Mouse (Mus musculus) forebrain, postnatal 0 days (tissue): ENCODE results near the gene Smarcal1. TPM values are rescaled to one million over a fixed set of nuclear protein-coding genes. Genes with fewer than 3 reads are reported as not detected.

Experiments
- ATAC-seq: fragments of 200-750 bp; cut with Nextera tagmentation; 2 replicates; pipeline ENCODE4 v1.8.0; 2017; ENCODE audit warnings: mild to moderate bottlenecking, moderate library complexity
- DNase-seq: peaks from one replicate; pipeline ENCODE4 v3.0.0-alpha.2; 2015
- H3K27ac ChIP-seq: fragments of 300-500 bp; sonication (generic); 2 replicates; pipeline ENCODE4 v1.5.1; 2014; ENCODE audit warnings: low read depth, mild to moderate bottlenecking, antibody characterized with exemption, low read length, moderate library complexity, mixed read lengths
- H3K27me3 ChIP-seq: fragments of 300-500 bp; sonication (generic); 2 replicates; pipeline ENCODE4 v1.6.1; 2014; ENCODE audit warnings: mild to moderate bottlenecking, low read length, mixed read lengths; ENCODE audit not compliant: insufficient read depth
- H3K36me3 ChIP-seq: fragments of 300-500 bp; sonication (generic); 2 replicates; pipeline ENCODE4 v1.6.1; 2014; ENCODE audit warnings: mild to moderate bottlenecking, moderate library complexity; ENCODE audit not compliant: insufficient read depth
- H3K4me1 ChIP-seq: fragments of 300-500 bp; sonication (generic); 2 replicates; pipeline ENCODE4 v1.6.1; 2014; ENCODE audit warnings: antibody characterized with exemption; ENCODE audit not compliant: insufficient read depth
- H3K4me2 ChIP-seq: fragments of 300-500 bp; sonication (generic); 2 replicates; pipeline ENCODE4 v1.6.1; 2014; ENCODE audit warnings: low read depth, mild to moderate bottlenecking, moderate library complexity
- H3K4me3 ChIP-seq: fragments of 300-500 bp; sonication (generic); 2 replicates; pipeline ENCODE4 v1.5.1; 2014; ENCODE audit warnings: low read depth, low read length, mixed read lengths
- H3K9ac ChIP-seq: fragments of 300-500 bp; sonication (generic); 2 replicates; pipeline ENCODE4 v1.6.1; 2014; ENCODE audit warnings: mild to moderate bottlenecking
- H3K9me3 ChIP-seq: fragments of 300-500 bp; sonication (generic); 2 replicates; pipeline ENCODE4 v1.6.1; 2016; ENCODE audit warnings: low read length
- CTCF ChIP-seq: sonication (generic); IDR thresholded peaks from 2 replicates; pipeline ENCODE4 v1.5.1; 2016; ENCODE audit warnings: antibody characterized with exemption, control low read depth, low read depth
- WGBS: fragments of 180-500 bp; shearing (Covaris S2); extraction: QIAGEN DNeasy Blood & Tissue Kit; methylation state at CpG from one replicate; pipeline ENCODE4 v1.1.7; 2014; 5-methylcytosine and 5-hydroxymethylcytosine counted together
- polyA plus RNA-seq: library from polyadenylated mRNA; unstranded; fragments of >200 nt; fragmentation: Nextera tagmentation; extraction: Ambion mirVana; gene quantifications from 2 replicates; pipeline ENCODE4 v1.2.1, GENCODE M21; 2015
- total RNA-seq: library from RNA; depleted of rRNA; stranded (reverse); fragments of >200 nt; gene quantifications from 2 replicates; pipeline ENCODE4 v1.2.3, GENCODE M21; 2014

Smarcal1 gene
- total and polyA plus RNA-seq, 2 experiments from 2014 or later = 19.0 to 43.7 TPM

DNA sequence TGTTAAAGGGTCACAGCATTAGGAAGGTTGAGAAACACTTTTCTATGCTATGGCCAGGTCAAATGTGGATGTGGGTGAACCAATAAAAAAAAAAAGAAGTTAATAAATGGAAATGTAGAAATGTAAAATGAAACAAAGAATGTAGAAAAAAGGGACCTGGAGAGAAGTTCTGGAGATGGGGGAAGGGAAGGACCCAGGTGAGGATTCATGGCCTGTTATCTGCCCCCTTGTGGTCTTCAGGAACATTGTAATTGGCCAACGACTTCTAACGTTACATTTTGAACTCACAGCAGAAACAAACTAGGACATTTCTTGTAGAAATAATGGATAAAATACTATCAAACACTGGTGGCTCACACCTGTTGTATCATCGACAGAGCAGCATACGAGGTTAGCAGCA, 7.9 kb upstream of the Smarcal1 start:
- no peak for DNase-seq
- Histone ChIP-seq H3K27me3 (no peaks in the 10 kb centered on the region), H3K27ac (no peak overlapping the region), H3K9ac (no peak overlapping the region), H3K9me3 (no peaks in the 10 kb centered on the region), H3K4me3 (no peak overlapping the region), H3K4me1 (peaks cover 15% of the 10 kb centered on the region), H3K36me3 (no peaks in the 10 kb centered on the region), H3K4me2 (no peak overlapping the region)
- no peak for ATAC-seq
- peak; percentile 47 for TF ChIP-seq CTCF
- WGBS = 56% methylated on average over 4 of the region's 4 CpGs

- Histone ChIP-seq H3K4me3 (no peak overlapping the region), H3K4me2 (peak overlapping the region; percentile 35), H3K4me1 (peaks cover 15% of the 10 kb centered on the region), H3K9ac (no peak overlapping the region), H3K9me3 (no peaks in the 10 kb centered on the region), H3K27me3 (no peaks in the 10 kb centered on the region), H3K36me3 (no peaks in the 10 kb centered on the region), H3K27ac (no peak overlapping the region)
- ATAC-seq = peak; percentile 32; the same call in 1 of the 2 replicates
- 5% methylated on average over 12 of the region's 12 CpGs for WGBS
- DNase-seq = no peak
- no peak for TF ChIP-seq CTCF
Observed at GRCm38 (mm10) chr1:72577481-72577922, 5.5 kb upstream of the Smarcal1 start.

GRCm38 (mm10) chr1:72578351-72578750, 4.7 kb upstream of the Smarcal1 start:
- Histone ChIP-seq H3K27ac (peak overlapping the region; percentile 68), H3K4me2 (peak overlapping the region; percentile 45), H3K27me3 (no peaks in the 10 kb centered on the region), H3K4me3 (peak overlapping the region; percentile 21; the same call in 1 of the 2 replicates), H3K36me3 (no peaks in the 10 kb centered on the region), H3K9ac (peak overlapping the region; percentile 40; the same call in 1 of the 2 replicates), H3K9me3 (no peaks in the 10 kb centered on the region), H3K4me1 (peaks cover 15% of the 10 kb centered on the region)
- 34% methylated on average over 15 of the region's 15 CpGs for WGBS
- ATAC-seq (no peak), DNase-seq (peak; percentile 47)
- no peak for TF ChIP-seq CTCF

GRCm38 (mm10) chr1:72578806-72579205, 4.2 kb upstream of the Smarcal1 start:
- H3K4me1 ChIP-seq = peaks cover 17% of the 10 kb centered on the region
- no peak for ATAC-seq
- TF ChIP-seq CTCF = no peak
- H3K4me3 ChIP-seq = peak overlapping the region; percentile 21; the same call in 1 of the 2 replicates
- peak; percentile 84 for DNase-seq
- H3K27me3 ChIP-seq = no peaks in the 10 kb centered on the region
- peak overlapping the region; percentile 45 for H3K4me2 ChIP-seq
- H3K27ac ChIP-seq = peak overlapping the region; percentile 68
- WGBS = 15% methylated on average over 4 of the region's 4 CpGs
- no peaks in the 10 kb centered on the region for H3K36me3 ChIP-seq
- H3K9me3 ChIP-seq = no peaks in the 10 kb centered on the region
- H3K9ac ChIP-seq = peak overlapping the region; percentile 40; the same call in 1 of the 2 replicates

GRCm38 (mm10) chr1:72583906-72584305, 855 bp downstream of the Smarcal1 start:
- TF ChIP-seq CTCF = no peak

GRCm38 (mm10) chr1:72585971-72586875, 3.2 kb downstream of the Smarcal1 start:
- Histone ChIP-seq H3K9me3 (no peaks in the 10 kb centered on the region), H3K4me1 (peaks cover 10% of the 10 kb centered on the region), H3K9ac (no peak overlapping the region), H3K27me3 (no peaks in the 10 kb centered on the region), H3K27ac (0 out of 2 replicates have a peak overlapping the region, but pooled peaks have one; percentile 29), H3K4me3 (no peak overlapping the region), H3K4me2 (no peak overlapping the region), H3K36me3 (peaks cover 32% of the 10 kb centered on the region)
- 71% methylated on average over 17 of the region's 17 CpGs for WGBS
- no peak for ATAC-seq
- TF ChIP-seq CTCF = no peak
- DNase-seq = no peak

More at GRCm38 (mm10) chr1:72583906-72584305, 855 bp downstream of the Smarcal1 start:
- Histone ChIP-seq H3K9ac (peak overlapping the region; percentile 76), H3K9me3 (no peaks in the 10 kb centered on the region), H3K4me1 (peaks cover 10% of the 10 kb centered on the region), H3K27me3 (no peaks in the 10 kb centered on the region), H3K4me3 (peak overlapping the region; percentile 64), H3K4me2 (peak overlapping the region; percentile 59), H3K36me3 (peaks cover 23% of the 10 kb centered on the region), H3K27ac (peak overlapping the region; percentile 96; the same call in 1 of the 2 replicates)
- WGBS = 71% methylated on average over 4 of the region's 4 CpGs
- DNase-seq = no peak
- no peak for ATAC-seq

- Histone ChIP-seq H3K9me3 (no peaks in the 10 kb centered on the region), H3K27ac (no peak overlapping the region), H3K9ac (no peak overlapping the region), H3K4me1 (peaks cover 10% of the 10 kb centered on the region), H3K4me3 (no peak overlapping the region), H3K4me2 (no peak overlapping the region), H3K36me3 (peaks cover 45% of the 10 kb centered on the region), H3K27me3 (no peaks in the 10 kb centered on the region)
- DNase-seq (no peak), ATAC-seq (no peak)
- WGBS = 92% methylated on average over 15 of the region's 15 CpGs
- no peak for TF ChIP-seq CTCF
Observed at GRCm38 (mm10) chr1:72587532-72587931, 4.5 kb downstream of the Smarcal1 start.
